Mouse (Mus musculus) liver, adult 2 months (tissue): ENCODE measurements around the gene Zc3h18.

ENCODE experiments used
- CTCF ChIP-seq: fragments of 200-500 bp; IDR thresholded peaks from 2 replicates; pipeline ENCODE4 v1.5.1; 2011; ENCODE audit warnings: low read depth, low read length, control low read depth
- POLR2A ChIP-seq: fragments of 200-500 bp; IDR thresholded peaks from 2 replicates; pipeline ENCODE4 v1.6.1; 2011; ENCODE audit warnings: low read length, control low read depth; ENCODE audit not compliant: insufficient read depth; ENCODE audit errors: extremely low read depth

- no peak for TF ChIP-seq CTCF
- TF ChIP-seq POLR2A, result no peak
Observed at GRCm38 (mm10) chr8:122368494-122368893, 7.9 kb upstream of the Zc3h18 start.
